Mouse (Mus musculus): ENCODE results near the gene H13.

- TF ChIP-seq POLR2A (IDR thresholded peaks at IDR 0.05; ENCODE audit: insufficient read depth, low read length) (no peak), CTCF (IDR thresholded peaks at IDR 0.05; ENCODE audit: low read depth, low read length) (no peak)
These were observed 39.8 kb downstream of the H13 start for GRCm38 (mm10) chr2:152709066-152709465.

All from ES-Bruce4 (cell line).